Mouse (Mus musculus) intestine, embryonic 15.5 days (tissue): ENCODE data around the gene Snrpd2. TPM values are rescaled to one million over a fixed set of nuclear protein-coding genes. Genes with fewer than 3 reads are reported as not detected.
"Not testable (repeated sequence)": the region's sequence is repeated elsewhere in the genome, so short reads cannot be mapped to it uniquely, and the experiment has no call there.

Source experiments
- ATAC-seq: fragments of 200-750 bp; cut with Nextera tagmentation; 2 replicates; pipeline ENCODE4 v1.8.0; 2017; ENCODE audit warnings: moderate TSS enrichment, moderate library complexity
- H3K27ac ChIP-seq: fragments of 300-500 bp; sonication (generic); 2 replicates; pipeline ENCODE4 v1.5.1; 2015; ENCODE audit warnings: mild to moderate bottlenecking, inconsistent platforms
- H3K27me3 ChIP-seq: fragments of 300-500 bp; sonication (generic); replicated peaks from 2 replicates; pipeline ENCODE4 v1.6.1; 2015; ENCODE audit warnings: inconsistent platforms
- H3K36me3 ChIP-seq: fragments of 300-500 bp; sonication (generic); 2 replicates; pipeline ENCODE4 v1.6.1; 2015; ENCODE audit warnings: inconsistent platforms
- H3K4me1 ChIP-seq: fragments of 300-500 bp; sonication (generic); replicated peaks from 2 replicates; pipeline ENCODE4 v1.6.1; 2015; ENCODE audit warnings: inconsistent platforms
- H3K4me2 ChIP-seq: fragments of 300-500 bp; sonication (generic); replicated peaks from 2 replicates; pipeline ENCODE4 v1.6.1; 2015; ENCODE audit warnings: mild to moderate bottlenecking, inconsistent platforms
- H3K4me3 ChIP-seq: fragments of 300-500 bp; sonication (generic); replicated peaks from 2 replicates; pipeline ENCODE4 v1.5.1; 2015; ENCODE audit warnings: inconsistent platforms
- H3K9ac ChIP-seq: fragments of 300-500 bp; sonication (generic); 2 replicates; pipeline ENCODE4 v1.6.1; 2015; ENCODE audit warnings: inconsistent platforms
- H3K9me3 ChIP-seq: fragments of 300-500 bp; sonication (generic); 2 replicates; pipeline ENCODE4 v1.6.1; 2016; ENCODE audit warnings: inconsistent platforms
- WGBS: fragments of 180-500 bp; shearing (Covaris S2); methylation state at CpG from one replicate; pipeline ENCODE4 v1.1.7; 2015; 5-methylcytosine and 5-hydroxymethylcytosine counted together
- polyA plus RNA-seq: library from polyadenylated mRNA; unstranded; fragments of >200 nt; fragmentation: Nextera tagmentation; extraction: Ambion mirVana; gene quantifications from 2 replicates; pipeline ENCODE4 v1.2.1, GENCODE M21; 2015

Snrpd2 gene
- polyA plus RNA-seq, 1 experiment from 2014 or later, result 138 TPM

- Histone ChIP-seq H3K27ac (no peak overlapping the region), H3K4me1 (peaks cover 12% of the 10 kb centered on the region; the same call in 1 of the 2 replicates), H3K4me2 (no peak overlapping the region), H3K27me3 (no peaks in the 10 kb centered on the region), H3K9me3 (no peaks in the 10 kb centered on the region), H3K9ac (no peak overlapping the region), H3K36me3 (no peaks in the 10 kb centered on the region), H3K4me3 (no peak overlapping the region)
- WGBS, result 87% methylated on average over 5 of the region's 5 CpGs
- no peak for ATAC-seq
These were observed 20.1 kb upstream of the Snrpd2 start for GRCm38 (mm10) chr7:19129396-19129795.

- peak overlapping the region; percentile 83 for H3K4me2 ChIP-seq
- 27% methylated on average over 4 of the region's 4 CpGs for WGBS
- peaks cover 7% of the 10 kb centered on the region; the same call in 1 of the 2 replicates for H3K36me3 ChIP-seq
- H3K27ac ChIP-seq, result peak overlapping the region; percentile 74; the same call in 1 of the 2 replicates
- H3K27me3 ChIP-seq, result no peaks in the 10 kb centered on the region
- peaks cover 12% of the 10 kb centered on the region; the same call in 1 of the 2 replicates for H3K4me1 ChIP-seq
- 0 out of 2 replicates have a peak overlapping the region, but pooled peaks have one; percentile 14 for H3K9ac ChIP-seq
- 0 out of 2 replicates have a peak, but pooled peaks have one; percentile 3 for ATAC-seq
- no peaks in the 10 kb centered on the region for H3K9me3 ChIP-seq
- no peak overlapping the region for H3K4me3 ChIP-seq
These were observed 18.9 kb upstream of the Snrpd2 start for GRCm38 (mm10) chr7:19130657-19131056.

DNA sequence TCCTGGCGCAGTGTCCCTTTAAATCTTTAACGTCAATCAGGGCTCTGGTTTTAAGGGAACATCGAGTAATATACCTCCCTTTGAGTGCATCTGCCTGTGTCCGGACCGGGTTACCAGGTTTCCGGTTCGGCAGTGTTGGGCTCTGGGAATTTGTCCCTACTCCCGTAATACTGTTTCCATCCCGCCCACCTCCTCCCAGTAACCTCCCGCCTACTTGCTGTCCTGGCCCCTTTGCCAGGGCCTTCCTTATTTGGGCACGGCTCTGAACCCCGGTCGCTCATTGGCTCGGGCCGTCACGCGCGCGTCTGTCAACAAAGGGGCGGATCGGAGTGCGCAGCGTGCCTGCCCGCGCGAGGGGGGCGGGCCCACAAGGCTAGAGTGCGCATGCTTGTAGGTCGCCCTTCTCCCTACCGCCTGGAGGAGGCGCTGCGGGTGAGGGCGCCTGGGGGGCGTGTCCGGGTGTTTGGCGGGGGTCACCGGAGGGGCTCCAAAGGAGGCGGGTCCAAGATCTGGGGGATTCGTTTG lies 18.1 kb upstream of the Snrpd2 start:
- Histone ChIP-seq H3K4me1 (peaks cover 12% of the 10 kb centered on the region; the same call in 1 of the 2 replicates), H3K27me3 (no peaks in the 10 kb centered on the region), H3K4me2 (peak overlapping the region; percentile 83), H3K27ac (peak overlapping the region; percentile 74), H3K36me3 (peaks cover 14% of the 10 kb centered on the region), H3K9me3 (no peaks in the 10 kb centered on the region), H3K4me3 (peak overlapping the region; percentile 46), H3K9ac (peak overlapping the region; percentile 46)
- under 1% methylated on average over 39 of the region's 39 CpGs for WGBS
- peak; percentile 99 for ATAC-seq

- Histone ChIP-seq H3K4me1 (peaks cover 5% of the 10 kb centered on the region; the same call in 1 of the 2 replicates), H3K9ac (no peak overlapping the region), H3K4me2 (no peak overlapping the region), H3K27me3 (no peaks in the 10 kb centered on the region), H3K27ac (no peak overlapping the region), H3K4me3 (no peak overlapping the region), H3K9me3 (no peaks in the 10 kb centered on the region), H3K36me3 (peaks cover 37% of the 10 kb centered on the region)
- 93% methylated on average over 13 of the region's 13 CpGs for WGBS
- ATAC-seq, result no peak
These were observed 13.4 kb upstream of the Snrpd2 start for GRCm38 (mm10) chr7:19136168-19136567.

GRCm38 (mm10) chr7:19136673-19137334 lies 12.7 kb upstream of the Snrpd2 start:
- H3K36me3 ChIP-seq, result peaks cover 37% of the 10 kb centered on the region

DNA sequence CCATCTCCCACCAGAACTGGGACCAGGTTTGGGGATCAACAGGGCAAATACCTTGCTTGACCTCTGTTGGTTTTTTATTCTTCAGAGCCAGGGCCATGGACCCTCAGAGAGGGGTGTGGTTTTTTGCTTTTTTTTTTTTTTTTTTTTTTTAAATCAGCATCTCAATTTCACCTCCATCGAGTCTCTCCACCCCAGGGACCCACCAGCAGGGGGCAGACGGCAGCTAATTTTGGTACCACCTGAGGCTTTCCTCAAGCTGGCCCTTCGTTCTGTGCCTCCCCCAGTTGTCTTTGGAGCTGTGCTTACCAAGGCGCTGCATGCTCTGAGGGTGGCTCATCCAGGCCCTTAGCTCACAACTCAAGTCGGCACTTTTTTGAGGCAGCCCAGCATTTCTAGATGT lies 12.1 kb upstream of the Snrpd2 start:
- Histone ChIP-seq H3K36me3 (peaks cover 37% of the 10 kb centered on the region), H3K4me3 (no peak overlapping the region), H3K27me3 (no peaks in the 10 kb centered on the region), H3K9me3 (no peaks in the 10 kb centered on the region), H3K27ac (no peak overlapping the region), H3K9ac (no peak overlapping the region), H3K4me2 (no peak overlapping the region), H3K4me1 (no peaks in the 10 kb centered on the region)
- WGBS, result 58% methylated on average over 5 of the region's 5 CpGs
- ATAC-seq, result no peak

More at GRCm38 (mm10) chr7:19136673-19137334, 12.7 kb upstream of the Snrpd2 start:
- no peaks in the 10 kb centered on the region for H3K27me3 ChIP-seq
- H3K4me1 ChIP-seq, result peaks cover 2% of the 10 kb centered on the region; the same call in 1 of the 2 replicates
- H3K9ac ChIP-seq, result no peak overlapping the region
- no peak overlapping the region for H3K27ac ChIP-seq
- no peak overlapping the region for H3K4me2 ChIP-seq
- H3K9me3 ChIP-seq, result no peaks in the 10 kb centered on the region
- H3K4me3 ChIP-seq, result no peak overlapping the region
- 91% methylated on average over 38 of the region's 38 CpGs for WGBS
- ATAC-seq, result no peak

- no peak overlapping the region for H3K27ac ChIP-seq
- no peak overlapping the region for H3K9ac ChIP-seq
- no peaks in the 10 kb centered on the region for H3K36me3 ChIP-seq
- H3K4me2 ChIP-seq, result no peak overlapping the region
- no peak overlapping the region for H3K4me3 ChIP-seq
- no peaks in the 10 kb centered on the region for H3K27me3 ChIP-seq
- ATAC-seq, result no peak
- WGBS, result 89% methylated on average over 10 of the region's 10 CpGs
- no peaks in the 10 kb centered on the region for H3K9me3 ChIP-seq
- peaks cover 15% of the 10 kb centered on the region for H3K4me1 ChIP-seq
These were observed 2.7 kb upstream of the Snrpd2 start for GRCm38 (mm10) chr7:19146793-19147192.

- no peak overlapping the region for H3K27ac ChIP-seq
- ATAC-seq, result no peak
- H3K9me3 ChIP-seq, result no peaks in the 10 kb centered on the region
- H3K36me3 ChIP-seq, result peaks cover 3% of the 10 kb centered on the region
- H3K4me1 ChIP-seq, result peaks cover 15% of the 10 kb centered on the region
- no peak overlapping the region for H3K9ac ChIP-seq
- 43% methylated on average over 6 of the region's 6 CpGs for WGBS
- no peaks in the 10 kb centered on the region for H3K27me3 ChIP-seq
- peak overlapping the region; percentile 80; the same call in 1 of the 2 replicates for H3K4me2 ChIP-seq
- no peak overlapping the region for H3K4me3 ChIP-seq
These were observed 2.0 kb upstream of the Snrpd2 start for GRCm38 (mm10) chr7:19147497-19148045.

- H3K4me2 ChIP-seq, result peak overlapping the region; percentile 80
- H3K4me1 ChIP-seq, result peaks cover 15% of the 10 kb centered on the region
- peaks cover 11% of the 10 kb centered on the region for H3K36me3 ChIP-seq
- no peaks in the 10 kb centered on the region for H3K27me3 ChIP-seq
- peak overlapping the region; percentile 64 for H3K9ac ChIP-seq
- ATAC-seq, result no peak
- no peaks in the 10 kb centered on the region for H3K9me3 ChIP-seq
- peak overlapping the region; percentile 67 for H3K27ac ChIP-seq
- H3K4me3 ChIP-seq, result peak overlapping the region; percentile 67
- 10% methylated on average over 20 of the region's 20 CpGs for WGBS
These were observed 1.2 kb upstream of the Snrpd2 start for GRCm38 (mm10) chr7:19148180-19148874.

- WGBS, result under 1% methylated on average over 43 of the region's 43 CpGs
These were observed 514 bp upstream of the Snrpd2 start, which contains the start of gene Qpctl for GRCm38 (mm10) chr7:19148875-19149541. Gene Qpctl, minus strand, starts transcription at chr7:19149291.

DNA sequence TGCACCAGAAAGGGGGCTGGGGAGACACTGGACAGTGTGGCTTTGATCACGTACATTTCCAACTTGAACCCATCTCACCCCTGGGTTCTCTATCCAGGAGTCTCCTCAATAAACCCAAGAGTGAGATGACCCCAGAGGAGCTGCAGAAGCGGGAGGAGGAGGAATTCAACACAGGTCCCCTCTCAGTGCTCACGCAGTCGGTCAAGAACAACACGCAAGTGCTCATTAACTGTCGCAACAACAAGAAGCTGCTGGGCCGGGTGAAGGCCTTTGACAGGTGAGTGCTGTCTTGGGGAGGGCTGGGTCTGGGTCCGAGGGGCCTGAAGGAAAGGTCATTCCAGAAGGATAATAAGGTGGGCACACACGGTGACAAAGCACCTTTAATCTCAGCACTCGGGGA lies 1.6 kb downstream of the Snrpd2 start:
- H3K4me3 ChIP-seq, H3K9me3 ChIP-seq, H3K27ac ChIP-seq, H3K27me3 ChIP-seq, ATAC-seq: not testable (repeated sequence)
- H3K9ac ChIP-seq, result peak overlapping the region; percentile 9; the same call in 1 of the 2 replicates
- 0 out of 2 replicates have a peak overlapping the region, but pooled peaks have one; percentile 80 for H3K4me2 ChIP-seq
- 88% methylated on average over 10 of the region's 10 CpGs for WGBS
- H3K36me3 ChIP-seq, result peaks cover 19% of the 10 kb centered on the region
- H3K4me1 ChIP-seq, result peaks cover 23% of the 10 kb centered on the region

More at GRCm38 (mm10) chr7:19148875-19149541, 514 bp upstream of the Snrpd2 start, which contains the start of gene Qpctl:
- Histone ChIP-seq H3K4me2 (peak within 1 kb of the TSS; percentile 80), H3K36me3 (peaks cover 17% of the 10 kb centered on the region), H3K27ac (peak within 1 kb of the TSS; percentile 71), H3K27me3 (no peaks in the 10 kb centered on the region), H3K9me3 (no peaks in the 10 kb centered on the region), H3K4me3 (peak within 1 kb of the TSS; percentile 67), H3K4me1 (peaks cover 15% of the 10 kb centered on the region), H3K9ac (peak within 1 kb of the TSS; percentile 75)
- ATAC-seq, result peak; percentile 99
